Mouse (Mus musculus): Measurements from ENCODE around the gene Egflam. TPM values are rescaled to one million over a fixed set of nuclear protein-coding genes. Genes with fewer than 3 reads are reported as not detected.

The Egflam gene
- polyA plus RNA-seq, 1 experiment from 2014 or later = 8.8 TPM

GRCm38 (mm10) chr15:7240950-7241349 is 157.2 kb downstream of the Egflam start:
- no peak for ATAC-seq (ENCODE audit: low FRiP score)
- no peaks in the 10 kb centered on the region for H3K9me3 ChIP-seq
- H3K9ac ChIP-seq = no peak overlapping the region
- H3K36me3 ChIP-seq (replicated peaks) = no peaks in the 10 kb centered on the region
- WGBS = 82% methylated on average over 3 of the region's 3 CpGs
- no peak overlapping the region for H3K27ac ChIP-seq
- no peak overlapping the region for H3K4me3 ChIP-seq (replicated peaks)
- H3K27me3 ChIP-seq = no peaks in the 10 kb centered on the region
- no peak overlapping the region for H3K4me2 ChIP-seq
- H3K4me1 ChIP-seq = no peaks in the 10 kb centered on the region

GRCm38 (mm10) chr15:7239904-7240303 is 158.3 kb downstream of the Egflam start:
- H3K4me1 ChIP-seq = no peaks in the 10 kb centered on the region
- no peaks in the 10 kb centered on the region for H3K27me3 ChIP-seq
- H3K27ac ChIP-seq = no peak overlapping the region
- no peak overlapping the region for H3K4me2 ChIP-seq
- no peaks in the 10 kb centered on the region for H3K36me3 ChIP-seq (replicated peaks)
- H3K4me3 ChIP-seq (replicated peaks) = no peak overlapping the region
- WGBS = 78% methylated on average over 11 of the region's 11 CpGs
- no peak for ATAC-seq (ENCODE audit: low FRiP score)
- no peaks in the 10 kb centered on the region for H3K9me3 ChIP-seq
- H3K9ac ChIP-seq = no peak overlapping the region

DNA sequence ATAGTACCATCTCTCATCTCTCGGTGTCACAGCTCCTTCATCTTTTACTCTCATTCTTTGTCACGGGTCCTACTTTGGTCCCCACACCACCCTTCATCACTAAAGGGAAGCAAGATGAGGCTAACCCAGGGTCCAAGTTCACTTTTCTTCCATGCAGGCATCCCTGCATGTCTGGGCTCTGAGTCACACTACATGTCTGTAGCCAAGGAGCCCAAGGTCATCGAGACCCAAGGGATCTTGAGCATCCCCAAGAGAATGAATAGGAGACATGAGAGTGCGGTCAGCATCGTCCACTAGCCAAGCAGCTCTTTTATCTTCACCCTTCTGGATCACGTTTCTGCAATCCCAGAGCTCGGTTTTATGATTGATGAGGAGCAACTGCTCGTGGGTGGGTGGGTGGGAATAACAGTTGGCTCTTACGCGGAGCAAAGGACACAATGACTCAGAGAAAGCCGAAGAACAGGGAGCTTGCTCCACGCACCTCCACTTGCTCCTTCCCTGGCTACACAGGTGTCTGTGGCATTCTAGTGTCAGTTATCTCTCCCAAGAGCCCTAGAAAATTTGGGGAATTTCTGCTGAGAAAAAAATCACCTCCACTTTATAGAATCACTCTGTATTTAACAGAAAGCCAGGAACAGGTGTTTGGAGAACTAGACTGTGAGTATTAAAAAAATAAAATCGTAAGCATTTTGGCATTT is 164.7 kb downstream of the Egflam start:
- Histone ChIP-seq H3K27ac (no peak overlapping the region), H3K36me3 (replicated peaks) (no peaks in the 10 kb centered on the region), H3K4me3 (replicated peaks) (no peak overlapping the region), H3K9ac (no peak overlapping the region), H3K27me3 (no peaks in the 10 kb centered on the region), H3K4me2 (no peak overlapping the region), H3K4me1 (no peaks in the 10 kb centered on the region), H3K9me3 (no peaks in the 10 kb centered on the region)
- no peak for ATAC-seq (ENCODE audit: low FRiP score)
- 86% methylated on average over 13 of the region's 13 CpGs for whole genome bisulfite sequencing

DNA sequence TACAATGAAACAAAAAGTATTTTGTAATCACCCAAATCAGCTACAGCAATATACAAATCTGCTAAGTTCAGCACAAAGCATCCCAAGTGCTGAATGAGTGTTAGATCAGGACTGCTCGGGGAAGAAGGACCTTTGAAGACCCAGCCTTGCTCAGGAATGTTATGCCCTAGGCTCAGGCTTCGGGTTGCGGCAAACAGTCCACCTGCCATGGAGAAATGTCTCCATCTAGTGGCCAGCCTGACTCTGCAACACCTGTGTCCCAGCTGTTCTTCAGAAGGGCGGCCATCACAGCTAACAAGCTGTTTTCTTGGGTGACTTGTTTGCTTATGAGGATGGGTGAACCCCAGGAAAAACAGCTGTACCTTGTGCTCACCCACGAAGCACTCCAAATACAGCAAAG is 172.0 kb downstream of the Egflam start:
- H3K27ac ChIP-seq = no peak overlapping the region
- no peak overlapping the region for H3K4me2 ChIP-seq
- WGBS = 4% methylated on average over 5 of the region's 5 CpGs
- no peak overlapping the region for H3K9ac ChIP-seq
- H3K9me3 ChIP-seq = no peaks in the 10 kb centered on the region
- no peaks in the 10 kb centered on the region for H3K36me3 ChIP-seq (replicated peaks)
- 0 out of 2 replicates have a peak, but pooled peaks cover 2% of the 10 kb centered on the region for H3K4me1 ChIP-seq
- H3K4me3 ChIP-seq (replicated peaks) = no peak overlapping the region
- no peaks in the 10 kb centered on the region for H3K27me3 ChIP-seq
- ATAC-seq (ENCODE audit: low FRiP score) = peak; percentile 87

- Histone ChIP-seq H3K4me3 (replicated peaks) (no peak overlapping the region), H3K9ac (no peak overlapping the region), H3K27ac (no peak overlapping the region), H3K4me2 (no peak overlapping the region), H3K9me3 (no peaks in the 10 kb centered on the region), H3K4me1 (0 out of 2 replicates have a peak, but pooled peaks cover 2% of the 10 kb centered on the region), H3K27me3 (no peaks in the 10 kb centered on the region), H3K36me3 (replicated peaks) (no peaks in the 10 kb centered on the region)
- no peak for ATAC-seq (ENCODE audit: low FRiP score)
- 80% methylated on average over 12 of the region's 12 CpGs for WGBS
Observed at GRCm38 (mm10) chr15:7224151-7224775, 173.9 kb downstream of the Egflam start.

DNA sequence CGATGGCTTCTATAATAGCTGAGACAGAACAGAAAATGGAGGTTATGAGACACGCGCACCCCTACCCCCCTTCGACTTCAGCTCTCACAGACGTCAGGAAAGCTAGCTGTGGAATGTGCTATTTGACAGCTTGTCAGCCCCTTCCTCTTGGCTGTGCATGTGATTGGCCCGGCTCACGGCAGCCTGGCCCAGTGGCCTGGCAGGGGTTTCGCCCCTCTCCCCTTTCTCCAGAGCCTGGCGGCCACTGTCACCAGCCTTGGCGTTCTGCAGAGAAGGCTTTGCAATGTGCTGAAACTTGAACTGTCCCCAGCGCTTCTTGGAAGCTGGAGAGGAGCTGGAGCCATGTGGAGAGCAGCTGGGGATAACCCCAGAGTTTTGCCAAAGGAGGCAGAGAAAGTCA is 175.4 kb downstream of the Egflam start:
- H3K9ac ChIP-seq = no peak overlapping the region
- H3K4me1 ChIP-seq = 0 out of 2 replicates have a peak, but pooled peaks cover 2% of the 10 kb centered on the region
- no peak overlapping the region for H3K4me2 ChIP-seq
- H3K27ac ChIP-seq = no peak overlapping the region
- no peak for ATAC-seq (ENCODE audit: low FRiP score)
- no peak overlapping the region for H3K4me3 ChIP-seq (replicated peaks)
- no peaks in the 10 kb centered on the region for H3K9me3 ChIP-seq
- H3K36me3 ChIP-seq (replicated peaks) = no peaks in the 10 kb centered on the region
- H3K27me3 ChIP-seq = no peaks in the 10 kb centered on the region
- WGBS = 45% methylated on average over 11 of the region's 11 CpGs

- Histone ChIP-seq H3K4me3 (replicated peaks) (no peak overlapping the region), H3K27ac (no peak overlapping the region), H3K36me3 (replicated peaks) (no peaks in the 10 kb centered on the region), H3K9ac (no peak overlapping the region), H3K4me1 (peaks cover 7% of the 10 kb centered on the region), H3K27me3 (no peaks in the 10 kb centered on the region), H3K9me3 (no peaks in the 10 kb centered on the region), H3K4me2 (no peak overlapping the region)
- no peak for ATAC-seq (ENCODE audit: low FRiP score)
- 94% methylated on average over 6 of the region's 6 CpGs for WGBS
Observed at GRCm38 (mm10) chr15:7217273-7217598, 181.0 kb downstream of the Egflam start.

DNA sequence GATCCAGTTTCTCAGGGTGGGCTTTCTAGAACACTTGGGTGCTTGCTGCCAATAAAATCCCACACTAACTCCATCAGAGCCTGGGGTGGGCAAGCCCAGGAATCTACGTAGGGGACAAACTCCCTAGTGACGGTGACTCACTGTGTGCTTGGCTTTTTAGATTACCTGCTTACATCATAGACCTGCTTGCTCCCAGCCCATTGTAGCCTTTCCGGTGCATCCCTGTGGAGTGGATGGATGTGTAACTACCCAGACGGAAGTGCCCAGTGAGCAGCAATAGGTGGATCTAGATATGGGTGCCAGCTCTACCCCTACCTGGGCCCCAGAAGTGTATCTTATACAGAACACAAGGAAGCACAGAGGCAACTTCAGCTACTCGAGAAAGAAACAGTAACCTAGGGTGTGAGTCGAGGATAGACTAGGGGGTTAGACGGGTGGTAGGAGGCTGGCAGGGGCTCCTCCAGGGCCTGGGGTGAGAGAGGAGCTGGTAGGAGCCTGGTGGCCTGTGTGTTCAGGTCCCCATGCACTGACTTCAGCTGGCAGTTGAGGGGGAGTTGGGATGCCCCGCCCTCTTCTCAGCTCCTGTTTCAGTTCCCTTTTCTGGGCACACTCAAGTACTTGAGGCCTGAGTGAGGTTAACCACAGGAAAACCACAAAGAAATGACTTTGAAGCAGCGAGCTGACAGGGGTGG is 181.5 kb downstream of the Egflam start:
- no peak overlapping the region for H3K4me2 ChIP-seq
- no peak overlapping the region for H3K4me3 ChIP-seq (replicated peaks)
- no peaks in the 10 kb centered on the region for H3K9me3 ChIP-seq
- no peak for ATAC-seq (ENCODE audit: low FRiP score)
- H3K9ac ChIP-seq = no peak overlapping the region
- WGBS = 85% methylated on average over 9 of the region's 9 CpGs
- no peaks in the 10 kb centered on the region for H3K27me3 ChIP-seq
- H3K4me1 ChIP-seq = peaks cover 7% of the 10 kb centered on the region
- H3K36me3 ChIP-seq (replicated peaks) = no peaks in the 10 kb centered on the region
- no peak overlapping the region for H3K27ac ChIP-seq

- Histone ChIP-seq H3K9me3 (no peaks in the 10 kb centered on the region), H3K4me1 (peaks cover 7% of the 10 kb centered on the region), H3K27me3 (no peaks in the 10 kb centered on the region), H3K27ac (no peak overlapping the region), H3K4me3 (replicated peaks) (no peak overlapping the region), H3K4me2 (no peak overlapping the region), H3K36me3 (replicated peaks) (no peaks in the 10 kb centered on the region), H3K9ac (no peak overlapping the region)
- 96% methylated on average over 3 of the region's 3 CpGs for WGBS
- no peak for ATAC-seq (ENCODE audit: low FRiP score)
Observed at GRCm38 (mm10) chr15:7215845-7216244, 182.3 kb downstream of the Egflam start.

- WGBS = 20% methylated on average over 1 of the region's 1 CpGs
- no peak overlapping the region for H3K9ac ChIP-seq
- no peak overlapping the region for H3K4me3 ChIP-seq (replicated peaks)
- ATAC-seq (ENCODE audit: low FRiP score) = peak; percentile 53; the same call in 1 of the 2 replicates
- H3K9me3 ChIP-seq = no peaks in the 10 kb centered on the region
- no peak overlapping the region for H3K27ac ChIP-seq
- H3K36me3 ChIP-seq (replicated peaks) = no peaks in the 10 kb centered on the region
- no peaks in the 10 kb centered on the region for H3K27me3 ChIP-seq
- peaks cover 7% of the 10 kb centered on the region for H3K4me1 ChIP-seq
- H3K4me2 ChIP-seq = no peak overlapping the region
Observed at GRCm38 (mm10) chr15:7213683-7214082, 184.5 kb downstream of the Egflam start.

DNA sequence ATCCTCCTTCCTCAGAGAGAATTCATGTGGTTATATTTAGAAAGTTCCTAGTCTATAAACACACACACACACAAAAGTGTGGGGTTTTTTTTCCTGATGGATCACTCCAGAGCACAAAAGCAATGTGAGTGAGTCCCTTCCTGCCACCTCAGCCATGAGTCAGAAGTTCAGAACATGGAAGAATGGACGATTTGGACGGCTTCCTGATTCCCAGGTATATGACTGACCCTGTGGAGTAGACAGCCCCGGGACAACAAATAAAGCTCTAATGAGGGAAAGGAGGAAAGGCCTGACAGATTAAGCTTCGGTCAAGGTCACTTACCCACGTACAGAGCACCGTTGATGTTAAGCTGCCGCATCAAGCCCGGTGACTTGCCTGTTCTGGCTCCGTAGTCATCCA is 190.0 kb downstream of the Egflam start:
- no peak for ATAC-seq (ENCODE audit: low FRiP score)

DNA sequence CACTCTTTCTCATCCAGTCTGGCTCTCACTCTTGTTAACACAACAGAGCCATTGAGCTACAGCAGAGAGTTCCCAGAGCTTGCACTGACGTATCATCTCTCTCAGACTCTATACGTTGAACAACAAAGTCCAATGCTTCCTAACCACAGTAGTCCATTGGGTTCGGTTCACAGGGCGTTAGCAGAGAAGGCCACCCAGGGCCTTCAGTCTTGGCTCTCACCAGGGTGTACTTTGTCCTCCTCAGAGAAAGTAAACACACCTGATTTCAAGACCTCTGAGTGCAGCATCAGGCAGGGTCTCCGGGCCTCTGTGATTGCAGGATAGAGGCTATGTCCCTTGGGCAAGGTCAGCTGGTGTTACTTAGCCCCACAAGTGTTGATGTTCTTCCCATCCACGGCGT is 190.9 kb downstream of the Egflam start:
- Histone ChIP-seq H3K9me3 (no peaks in the 10 kb centered on the region), H3K4me1 (0 out of 2 replicates have a peak, but pooled peaks cover 11% of the 10 kb centered on the region), H3K27ac (no peak overlapping the region), H3K4me3 (replicated peaks) (no peak overlapping the region), H3K36me3 (replicated peaks) (no peaks in the 10 kb centered on the region), H3K4me2 (no peak overlapping the region), H3K9ac (no peak overlapping the region), H3K27me3 (no peaks in the 10 kb centered on the region)
- 83% methylated on average over 7 of the region's 7 CpGs for WGBS
- no peak for ATAC-seq (ENCODE audit: low FRiP score)

More for the DNA sequence above, 190.0 kb downstream of the Egflam start:
- WGBS = 85% methylated on average over 9 of the region's 9 CpGs
- no peak overlapping the region for H3K9ac ChIP-seq
- H3K9me3 ChIP-seq = no peaks in the 10 kb centered on the region
- no peak overlapping the region for H3K4me3 ChIP-seq (replicated peaks)
- no peaks in the 10 kb centered on the region for H3K36me3 ChIP-seq (replicated peaks)
- no peaks in the 10 kb centered on the region for H3K27me3 ChIP-seq
- H3K4me1 ChIP-seq = 0 out of 2 replicates have a peak, but pooled peaks cover 11% of the 10 kb centered on the region
- H3K4me2 ChIP-seq = no peak overlapping the region
- H3K27ac ChIP-seq = no peak overlapping the region
